Mouse (Mus musculus): ENCODE data around the gene Mapk14. TPM values are rescaled to one million over a fixed set of nuclear protein-coding genes. Genes with fewer than 3 reads are reported as not detected.
"Not testable (repeated sequence)": the region's sequence is repeated elsewhere in the genome, so short reads cannot be mapped to it uniquely, and the experiment has no call there.

Gene Mapk14
- polyA plus RNA-seq, 1 experiment from 2014 or later: 52.5 TPM

GRCm38 (mm10) chr17:28714006-28714405 lies 22.9 kb downstream of the Mapk14 start:
- peaks cover 6% of the 10 kb centered on the region; the same call in 1 of the 2 replicates for H3K36me3 ChIP-seq (ENCODE audit: control insufficient read depth, insufficient read depth, low read length)
- DNase-seq (ENCODE audit: low spot score): no peak
- H3K4me1 ChIP-seq (ENCODE audit: control insufficient read depth, insufficient read depth, low read length): no peaks in the 10 kb centered on the region
- no peak for ATAC-seq (ENCODE audit: insufficient read depth, low FRiP score, low TSS enrichment)
- H3K4me2 ChIP-seq (ENCODE audit: low read depth): no peak overlapping the region
- H3K9ac ChIP-seq (ENCODE audit: low read length): no peak overlapping the region
- no peak overlapping the region for H3K27ac ChIP-seq (ENCODE audit: low read depth, low read length)
- H3K27me3 ChIP-seq (ENCODE audit: control insufficient read depth, insufficient read depth, low read length): no peaks in the 10 kb centered on the region
- WGBS: 91% methylated on average over 3 of the region's 3 CpGs
- no peak overlapping the region for H3K4me3 ChIP-seq (ENCODE audit: low read depth, low read length)
- no peaks in the 10 kb centered on the region for H3K9me3 ChIP-seq (ENCODE audit: control insufficient read depth, low read length)

- ATAC-seq (ENCODE audit: insufficient read depth, low FRiP score, low TSS enrichment) (no peak), DNase-seq (ENCODE audit: low spot score) (no peak)
- no peak overlapping the region for H3K4me2 ChIP-seq (ENCODE audit: low read depth)
- H3K27ac ChIP-seq (ENCODE audit: low read depth, low read length): no peak overlapping the region
- no peaks in the 10 kb centered on the region for H3K9me3 ChIP-seq (ENCODE audit: control insufficient read depth, low read length)
- no peak overlapping the region for H3K9ac ChIP-seq (ENCODE audit: low read length)
- H3K36me3 ChIP-seq (ENCODE audit: control insufficient read depth, insufficient read depth, low read length): peaks cover 8% of the 10 kb centered on the region; the same call in 1 of the 2 replicates
- H3K4me3 ChIP-seq (ENCODE audit: low read depth, low read length): no peak overlapping the region
- 82% methylated on average over 6 of the region's 7 CpGs for WGBS
- H3K4me1 ChIP-seq (ENCODE audit: control insufficient read depth, insufficient read depth, low read length): no peaks in the 10 kb centered on the region
- no peaks in the 10 kb centered on the region for H3K27me3 ChIP-seq (ENCODE audit: control insufficient read depth, insufficient read depth, low read length)
Observed at GRCm38 (mm10) chr17:28715832-28716548, 24.9 kb downstream of the Mapk14 start.

GRCm38 (mm10) chr17:28717535-28717934 lies 26.4 kb downstream of the Mapk14 start:
- no peak overlapping the region for H3K27ac ChIP-seq (ENCODE audit: low read depth, low read length)
- H3K4me1 ChIP-seq (ENCODE audit: control insufficient read depth, insufficient read depth, low read length): no peaks in the 10 kb centered on the region
- DNase-seq (ENCODE audit: low spot score) (no peak), ATAC-seq (ENCODE audit: insufficient read depth, low FRiP score, low TSS enrichment) (no peak)
- H3K4me3 ChIP-seq (ENCODE audit: low read depth, low read length): no peak overlapping the region
- H3K9ac ChIP-seq (ENCODE audit: low read length): no peak overlapping the region
- H3K36me3 ChIP-seq (ENCODE audit: control insufficient read depth, insufficient read depth, low read length): peaks cover 8% of the 10 kb centered on the region; the same call in 1 of the 2 replicates
- H3K9me3 ChIP-seq (ENCODE audit: control insufficient read depth, low read length): no peaks in the 10 kb centered on the region
- H3K4me2 ChIP-seq (ENCODE audit: low read depth): no peak overlapping the region
- 78% methylated on average over 3 of the region's 3 CpGs for WGBS
- H3K27me3 ChIP-seq (ENCODE audit: control insufficient read depth, insufficient read depth, low read length): no peaks in the 10 kb centered on the region

- Histone ChIP-seq H3K4me1 (ENCODE audit: control insufficient read depth, insufficient read depth, low read length) (no peaks in the 10 kb centered on the region), H3K4me3 (ENCODE audit: low read depth, low read length) (no peak within 1 kb of the TSS), H3K27ac (ENCODE audit: low read depth, low read length) (no peak within 1 kb of the TSS), H3K9ac (ENCODE audit: low read length) (no peak within 1 kb of the TSS), H3K4me2 (ENCODE audit: low read depth) (no peak within 1 kb of the TSS), H3K36me3 (ENCODE audit: control insufficient read depth, insufficient read depth, low read length) (peaks cover 8% of the 10 kb centered on the region), H3K9me3 (ENCODE audit: control insufficient read depth, low read length) (no peaks in the 10 kb centered on the region), H3K27me3 (ENCODE audit: control insufficient read depth, insufficient read depth, low read length) (no peaks in the 10 kb centered on the region)
- ATAC-seq (ENCODE audit: insufficient read depth, low FRiP score, low TSS enrichment): no peak
- DNase-seq (ENCODE audit: low spot score): no peak
- 96% methylated on average over 4 of the region's 4 CpGs for WGBS
Observed at GRCm38 (mm10) chr17:28725783-28726182, 34.7 kb downstream of the Mapk14 start, which contains the start of gene AC170998.1. Gene AC170998.1 (plus strand): TSS chr17:28726083.

GRCm38 (mm10) chr17:28727511-28727910 lies 36.4 kb downstream of the Mapk14 start:
- 90% methylated on average over 11 of the region's 11 CpGs for WGBS

GRCm38 (mm10) chr17:28735317-28736105 lies 44.4 kb downstream of the Mapk14 start:
- no peak overlapping the region for H3K9ac ChIP-seq (ENCODE audit: low read length)
- no peak overlapping the region for H3K27ac ChIP-seq (ENCODE audit: low read depth, low read length)
- no peak for ATAC-seq (ENCODE audit: insufficient read depth, low FRiP score, low TSS enrichment)
- H3K27me3 ChIP-seq (ENCODE audit: control insufficient read depth, insufficient read depth, low read length): no peaks in the 10 kb centered on the region
- DNase-seq (ENCODE audit: low spot score): no peak
- H3K4me3 ChIP-seq (ENCODE audit: low read depth, low read length): no peak overlapping the region
- H3K9me3 ChIP-seq (ENCODE audit: control insufficient read depth, low read length): no peaks in the 10 kb centered on the region
- peaks cover 15% of the 10 kb centered on the region for H3K36me3 ChIP-seq (ENCODE audit: control insufficient read depth, insufficient read depth, low read length)
- no peak overlapping the region for H3K4me2 ChIP-seq (ENCODE audit: low read depth)
- 92% methylated on average over 6 of the region's 6 CpGs for WGBS
- H3K4me1 ChIP-seq (ENCODE audit: control insufficient read depth, insufficient read depth, low read length): no peaks in the 10 kb centered on the region

More at GRCm38 (mm10) chr17:28727511-28727910, 36.4 kb downstream of the Mapk14 start:
- not testable (repeated sequence) for DNase-seq (ENCODE audit: low spot score); H3K9ac ChIP-seq (ENCODE audit: low read length); H3K9me3 ChIP-seq (ENCODE audit: control insufficient read depth, low read length); H3K27ac ChIP-seq (ENCODE audit: low read depth, low read length); H3K4me2 ChIP-seq (ENCODE audit: low read depth); H3K27me3 ChIP-seq (ENCODE audit: control insufficient read depth, insufficient read depth, low read length); ATAC-seq (ENCODE audit: insufficient read depth, low FRiP score, low TSS enrichment); H3K4me1 ChIP-seq (ENCODE audit: control insufficient read depth, insufficient read depth, low read length); H3K4me3 ChIP-seq (ENCODE audit: low read depth, low read length)
- peaks cover 14% of the 10 kb centered on the region for H3K36me3 ChIP-seq (ENCODE audit: control insufficient read depth, insufficient read depth, low read length)

GRCm38 (mm10) chr17:28736486-28736885 lies 45.4 kb downstream of the Mapk14 start:
- no peak overlapping the region for H3K9ac ChIP-seq (ENCODE audit: low read length)
- H3K27me3 ChIP-seq (ENCODE audit: control insufficient read depth, insufficient read depth, low read length): no peaks in the 10 kb centered on the region
- DNase-seq (ENCODE audit: low spot score): no peak
- WGBS: 83% methylated on average over 4 of the region's 4 CpGs
- H3K27ac ChIP-seq (ENCODE audit: low read depth, low read length): no peak overlapping the region
- H3K4me3 ChIP-seq (ENCODE audit: low read depth, low read length): no peak overlapping the region
- no peaks in the 10 kb centered on the region for H3K9me3 ChIP-seq (ENCODE audit: control insufficient read depth, low read length)
- no peak overlapping the region for H3K4me2 ChIP-seq (ENCODE audit: low read depth)
- no peaks in the 10 kb centered on the region for H3K4me1 ChIP-seq (ENCODE audit: control insufficient read depth, insufficient read depth, low read length)
- no peak for ATAC-seq (ENCODE audit: insufficient read depth, low FRiP score, low TSS enrichment)
- H3K36me3 ChIP-seq (ENCODE audit: control insufficient read depth, insufficient read depth, low read length): peaks cover 10% of the 10 kb centered on the region

- Histone ChIP-seq H3K9me3 (ENCODE audit: control insufficient read depth, low read length) (no peaks in the 10 kb centered on the region), H3K4me3 (ENCODE audit: low read depth, low read length) (no peak overlapping the region), H3K27me3 (ENCODE audit: control insufficient read depth, insufficient read depth, low read length) (no peaks in the 10 kb centered on the region), H3K9ac (ENCODE audit: low read length) (no peak overlapping the region), H3K36me3 (ENCODE audit: control insufficient read depth, insufficient read depth, low read length) (peaks cover 14% of the 10 kb centered on the region), H3K4me2 (ENCODE audit: low read depth) (no peak overlapping the region), H3K27ac (ENCODE audit: low read depth, low read length) (no peak overlapping the region), H3K4me1 (ENCODE audit: control insufficient read depth, insufficient read depth, low read length) (no peaks in the 10 kb centered on the region)
- no peak for ATAC-seq (ENCODE audit: insufficient read depth, low FRiP score, low TSS enrichment)
- DNase-seq (ENCODE audit: low spot score): no peak
- 89% methylated on average over 4 of the region's 4 CpGs for WGBS
Observed at GRCm38 (mm10) chr17:28737973-28738372, 46.8 kb downstream of the Mapk14 start.
